Mouse (Mus musculus): ENCODE measurements at regions not wholly inside any gene's neighbourhood (a gene's known extent, or its start where the extent isn't known, plus 50 kb on each side); places are given as distances from the start of the nearest gene placed in this dataset.

GRCm38 (mm10) chr13:26594313-26594712 lies 175.7 kb downstream of the Hdgfl1 start:
- H3K9ac ChIP-seq (ENCODE audit: low read depth, low read length) = no peak overlapping the region
- H3K4me1 ChIP-seq (ENCODE audit: control insufficient read depth, insufficient read depth, low read length) = no peaks in the 10 kb centered on the region
- no peaks in the 10 kb centered on the region for H3K36me3 ChIP-seq (ENCODE audit: control insufficient read depth, insufficient read depth, low read length)
- no peak overlapping the region for H3K4me2 ChIP-seq (ENCODE audit: low read depth, low read length)
- H3K27me3 ChIP-seq (replicated peaks; ENCODE audit: control insufficient read depth, insufficient read depth, low read length) = no peaks in the 10 kb centered on the region
- no peak for ATAC-seq
- H3K9me3 ChIP-seq (ENCODE audit: control insufficient read depth, low read length) = no peaks in the 10 kb centered on the region
- H3K4me3 ChIP-seq (ENCODE audit: low read length) = no peak overlapping the region
- no peak overlapping the region for H3K27ac ChIP-seq (ENCODE audit: low read length)

DNA sequence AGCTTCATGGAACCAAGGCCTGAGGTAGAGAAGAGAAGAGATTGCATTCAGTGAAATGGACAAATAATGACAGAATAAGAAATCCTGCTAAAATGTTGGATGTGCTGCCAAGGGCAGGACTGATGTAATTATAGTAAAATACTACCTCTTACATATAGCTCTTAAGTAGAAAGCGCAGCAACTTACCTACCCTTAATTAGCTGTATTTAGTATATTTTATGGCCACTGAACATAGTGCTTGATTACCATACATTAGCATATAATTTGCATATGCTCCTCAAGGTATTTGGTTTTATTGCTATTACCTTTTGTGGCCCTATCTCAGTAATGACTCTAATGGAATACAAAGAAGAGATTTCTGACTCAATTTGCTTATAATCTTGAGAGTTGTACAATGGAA lies 176.2 kb downstream of the Hdgfl1 start:
- no peak overlapping the region for H3K4me3 ChIP-seq (ENCODE audit: low read length)
- 98% methylated on average over 1 of the region's 1 CpGs for WGBS
- no peaks in the 10 kb centered on the region for H3K9me3 ChIP-seq (ENCODE audit: control insufficient read depth, low read length)
- no peaks in the 10 kb centered on the region for H3K4me1 ChIP-seq (ENCODE audit: control insufficient read depth, insufficient read depth, low read length)
- H3K4me2 ChIP-seq (ENCODE audit: low read depth, low read length) = no peak overlapping the region
- no peaks in the 10 kb centered on the region for H3K27me3 ChIP-seq (replicated peaks; ENCODE audit: control insufficient read depth, insufficient read depth, low read length)
- no peak for ATAC-seq
- H3K36me3 ChIP-seq (ENCODE audit: control insufficient read depth, insufficient read depth, low read length) = no peaks in the 10 kb centered on the region
- H3K27ac ChIP-seq (ENCODE audit: low read length) = no peak overlapping the region
- H3K9ac ChIP-seq (ENCODE audit: low read depth, low read length) = no peak overlapping the region

DNA sequence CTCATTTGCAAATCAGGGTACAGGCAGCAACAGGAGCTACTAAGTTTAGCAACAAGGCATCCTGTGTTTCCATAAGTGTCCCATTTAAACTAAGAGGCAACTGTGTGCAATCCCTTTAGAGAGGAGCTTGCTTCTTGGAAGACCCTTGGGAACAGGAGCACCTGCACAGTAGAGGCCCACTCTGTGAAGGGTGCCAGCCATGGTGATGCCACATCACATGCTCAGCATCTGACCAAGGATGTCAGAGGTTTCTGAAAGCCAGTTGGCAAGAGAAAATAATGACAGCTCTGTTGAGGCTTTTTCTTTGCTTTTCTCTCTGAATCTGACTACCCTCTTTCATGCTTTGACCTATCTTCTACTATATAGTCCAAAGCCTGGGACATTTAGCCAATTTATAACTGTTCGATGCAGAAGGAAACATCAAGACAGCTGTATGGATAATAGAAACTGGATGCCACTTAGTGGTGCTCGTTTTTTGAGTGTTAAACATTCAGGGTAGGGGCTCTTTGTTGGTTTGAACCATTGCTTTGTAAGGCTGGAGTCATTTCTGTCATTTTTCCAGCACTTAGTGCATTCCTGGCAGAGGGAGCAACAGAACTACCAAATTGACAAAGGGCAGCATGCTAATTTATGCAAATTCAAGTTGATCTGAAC lies 193.9 kb downstream of the Hdgfl1 start:
- no peaks in the 10 kb centered on the region for H3K9me3 ChIP-seq (ENCODE audit: control insufficient read depth, low read length)
- no peak overlapping the region for H3K4me3 ChIP-seq (ENCODE audit: low read length)
- no peak overlapping the region for H3K27ac ChIP-seq (ENCODE audit: low read length)
- no peaks in the 10 kb centered on the region for H3K36me3 ChIP-seq (ENCODE audit: control insufficient read depth, insufficient read depth, low read length)
- ATAC-seq = no peak
- 66% methylated on average over 2 of the region's 2 CpGs for WGBS
- no peaks in the 10 kb centered on the region for H3K4me1 ChIP-seq (ENCODE audit: control insufficient read depth, insufficient read depth, low read length)
- H3K9ac ChIP-seq (ENCODE audit: low read depth, low read length) = no peak overlapping the region
- no peaks in the 10 kb centered on the region for H3K27me3 ChIP-seq (replicated peaks; ENCODE audit: control insufficient read depth, insufficient read depth, low read length)
- no peak overlapping the region for H3K4me2 ChIP-seq (ENCODE audit: low read depth, low read length)

DNA sequence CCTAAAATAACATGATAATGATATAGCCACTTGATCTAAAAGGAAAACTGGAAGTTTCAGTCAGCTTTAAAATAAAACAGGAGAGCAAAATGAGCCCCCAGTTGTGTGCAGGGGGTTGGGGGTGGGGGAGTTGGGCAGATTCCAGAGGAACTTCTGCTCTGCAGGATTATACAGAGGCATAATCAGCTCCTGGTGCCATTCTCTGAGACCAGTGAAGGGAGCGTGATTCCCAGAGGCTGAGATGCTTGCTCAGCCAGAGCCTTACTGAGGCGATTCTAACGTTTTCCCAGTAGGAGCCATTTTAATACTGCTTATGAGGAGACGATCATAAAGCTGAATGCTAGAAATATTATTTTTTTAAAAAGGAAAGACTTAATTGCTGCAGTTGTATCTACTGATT lies 200.5 kb downstream of the Hdgfl1 start:
- H3K4me1 ChIP-seq (ENCODE audit: control insufficient read depth, insufficient read depth, low read length) = no peaks in the 10 kb centered on the region
- no peaks in the 10 kb centered on the region for H3K36me3 ChIP-seq (ENCODE audit: control insufficient read depth, insufficient read depth, low read length)
- no peak overlapping the region for H3K4me3 ChIP-seq (ENCODE audit: low read length)
- 65% methylated on average over 4 of the region's 4 CpGs for WGBS
- no peak overlapping the region for H3K4me2 ChIP-seq (ENCODE audit: low read depth, low read length)
- ATAC-seq = no peak
- H3K9ac ChIP-seq (ENCODE audit: low read depth, low read length) = no peak overlapping the region
- H3K27ac ChIP-seq (ENCODE audit: low read length) = no peak overlapping the region
- no peaks in the 10 kb centered on the region for H3K27me3 ChIP-seq (replicated peaks; ENCODE audit: control insufficient read depth, insufficient read depth, low read length)
- H3K9me3 ChIP-seq (ENCODE audit: control insufficient read depth, low read length) = no peaks in the 10 kb centered on the region

- Histone ChIP-seq H3K4me1 (ENCODE audit: control insufficient read depth, insufficient read depth, low read length) (no peaks in the 10 kb centered on the region), H3K27me3 (replicated peaks; ENCODE audit: control insufficient read depth, insufficient read depth, low read length) (no peaks in the 10 kb centered on the region), H3K9me3 (ENCODE audit: control insufficient read depth, low read length) (no peaks in the 10 kb centered on the region), H3K36me3 (ENCODE audit: control insufficient read depth, insufficient read depth, low read length) (no peaks in the 10 kb centered on the region), H3K27ac (ENCODE audit: low read length) (no peak overlapping the region), H3K4me2 (ENCODE audit: low read depth, low read length) (no peak overlapping the region), H3K4me3 (ENCODE audit: low read length) (no peak overlapping the region), H3K9ac (ENCODE audit: low read depth, low read length) (no peak overlapping the region)
- 63% methylated on average over 7 of the region's 7 CpGs for WGBS
- ATAC-seq = no peak
These were observed 204.8 kb downstream of the Hdgfl1 start for GRCm38 (mm10) chr13:26564941-26565862.

GRCm38 (mm10) chr13:26558366-26558765 lies 211.6 kb downstream of the Hdgfl1 start:
- 29% methylated on average over 1 of the region's 1 CpGs for WGBS
- no peak overlapping the region for H3K4me2 ChIP-seq (ENCODE audit: low read depth, low read length)
- H3K4me3 ChIP-seq (ENCODE audit: low read length) = no peak overlapping the region
- H3K36me3 ChIP-seq (ENCODE audit: control insufficient read depth, insufficient read depth, low read length) = no peaks in the 10 kb centered on the region
- no peak overlapping the region for H3K27ac ChIP-seq (ENCODE audit: low read length)
- H3K4me1 ChIP-seq (ENCODE audit: control insufficient read depth, insufficient read depth, low read length) = no peaks in the 10 kb centered on the region
- H3K9me3 ChIP-seq (ENCODE audit: control insufficient read depth, low read length) = no peaks in the 10 kb centered on the region
- no peaks in the 10 kb centered on the region for H3K27me3 ChIP-seq (replicated peaks; ENCODE audit: control insufficient read depth, insufficient read depth, low read length)
- no peak for ATAC-seq
- H3K9ac ChIP-seq (ENCODE audit: low read depth, low read length) = no peak overlapping the region

DNA sequence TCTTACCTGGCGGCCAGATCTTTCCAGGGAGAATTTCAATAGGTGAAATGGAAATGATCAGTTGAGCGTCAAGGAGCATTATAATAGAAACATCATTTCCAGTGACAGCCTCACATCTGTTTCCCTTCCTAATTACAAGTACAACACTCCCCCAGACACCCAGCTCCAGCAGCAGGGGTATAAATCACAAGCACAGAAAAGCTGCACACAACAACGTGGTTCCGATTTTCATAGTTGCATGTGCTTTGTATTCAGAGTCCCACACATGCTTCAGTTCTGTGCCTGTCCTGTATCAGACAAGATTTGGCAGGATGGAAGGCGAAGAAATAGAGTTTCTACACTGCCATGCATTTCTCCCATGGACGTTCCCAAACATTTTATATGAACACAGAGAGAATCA lies 215.7 kb downstream of the Hdgfl1 start:
- WGBS = 57% methylated on average over 6 of the region's 6 CpGs
- no peaks in the 10 kb centered on the region for H3K36me3 ChIP-seq (ENCODE audit: control insufficient read depth, insufficient read depth, low read length)
- H3K27me3 ChIP-seq (replicated peaks; ENCODE audit: control insufficient read depth, insufficient read depth, low read length) = no peaks in the 10 kb centered on the region
- no peaks in the 10 kb centered on the region for H3K4me1 ChIP-seq (ENCODE audit: control insufficient read depth, insufficient read depth, low read length)
- H3K9me3 ChIP-seq (ENCODE audit: control insufficient read depth, low read length) = no peaks in the 10 kb centered on the region
- H3K9ac ChIP-seq (ENCODE audit: low read depth, low read length) = no peak overlapping the region
- no peak for ATAC-seq
- H3K4me2 ChIP-seq (ENCODE audit: low read depth, low read length) = no peak overlapping the region
- no peak overlapping the region for H3K27ac ChIP-seq (ENCODE audit: low read length)
- no peak overlapping the region for H3K4me3 ChIP-seq (ENCODE audit: low read length)

GRCm38 (mm10) chr13:26552122-26552521 lies 217.8 kb downstream of the Hdgfl1 start:
- Histone ChIP-seq H3K9me3 (ENCODE audit: control insufficient read depth, low read length) (no peaks in the 10 kb centered on the region), H3K27me3 (replicated peaks; ENCODE audit: control insufficient read depth, insufficient read depth, low read length) (no peaks in the 10 kb centered on the region), H3K4me2 (ENCODE audit: low read depth, low read length) (no peak overlapping the region), H3K9ac (ENCODE audit: low read depth, low read length) (no peak overlapping the region), H3K4me3 (ENCODE audit: low read length) (no peak overlapping the region), H3K27ac (ENCODE audit: low read length) (no peak overlapping the region), H3K4me1 (ENCODE audit: control insufficient read depth, insufficient read depth, low read length) (no peaks in the 10 kb centered on the region), H3K36me3 (ENCODE audit: control insufficient read depth, insufficient read depth, low read length) (no peaks in the 10 kb centered on the region)
- WGBS = 76% methylated on average over 3 of the region's 3 CpGs
- no peak for ATAC-seq

DNA sequence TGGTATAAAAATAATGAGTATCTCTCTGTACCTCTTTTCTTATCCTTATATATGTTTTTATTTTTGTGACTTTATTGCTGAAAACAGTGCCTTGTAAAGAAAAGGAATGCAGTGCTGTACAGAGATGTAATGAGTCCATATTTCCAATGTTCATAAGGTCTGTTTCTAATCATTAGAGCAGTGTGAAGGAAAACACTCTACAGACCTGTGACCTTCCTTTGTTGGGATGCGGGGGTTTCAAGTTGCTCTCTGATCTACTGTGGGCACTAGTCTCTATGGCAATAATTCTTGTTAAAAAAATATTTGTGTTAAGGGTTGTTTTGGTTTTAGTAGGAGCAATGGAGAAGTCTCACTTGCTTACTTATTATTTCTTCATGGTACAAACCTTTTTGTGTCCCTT lies 231.0 kb downstream of the Hdgfl1 start:
- Histone ChIP-seq H3K4me3 (ENCODE audit: low read length) (no peak overlapping the region), H3K4me2 (ENCODE audit: low read depth, low read length) (no peak overlapping the region), H3K27ac (ENCODE audit: low read length) (no peak overlapping the region), H3K36me3 (ENCODE audit: control insufficient read depth, insufficient read depth, low read length) (no peaks in the 10 kb centered on the region), H3K4me1 (ENCODE audit: control insufficient read depth, insufficient read depth, low read length) (no peaks in the 10 kb centered on the region), H3K9ac (ENCODE audit: low read depth, low read length) (no peak overlapping the region), H3K27me3 (replicated peaks; ENCODE audit: control insufficient read depth, insufficient read depth, low read length) (no peaks in the 10 kb centered on the region), H3K9me3 (ENCODE audit: control insufficient read depth, low read length) (no peaks in the 10 kb centered on the region)
- 62% methylated on average over 1 of the region's 1 CpGs for WGBS
- no peak for ATAC-seq
